Mouse (Mus musculus): ENCODE data around the gene Abca1. TPM values are rescaled to one million over a fixed set of nuclear protein-coding genes. Genes with fewer than 3 reads are reported as not detected.

Abca1 gene
- polyA plus RNA-seq, 2 experiments: 9.0 to 12.3 TPM

- H3K36me3 ChIP-seq (ENCODE audit: control insufficient read depth, insufficient read depth, low read length): peaks cover 56% of the 10 kb centered on the region
- no peak overlapping the region for H3K4me2 ChIP-seq (replicated peaks; ENCODE audit: low read depth, low read length, severe bottlenecking)
- no peak overlapping the region for H3K27ac ChIP-seq (replicated peaks; ENCODE audit: low read depth, low read length)
- no peaks in the 10 kb centered on the region for H3K27me3 ChIP-seq (ENCODE audit: control insufficient read depth, insufficient read depth, low read length)
- DNase-seq (ENCODE audit: low spot score): no peak
- no peaks in the 10 kb centered on the region for H3K9me3 ChIP-seq (ENCODE audit: control insufficient read depth, low read length)
- no peak overlapping the region for H3K9ac ChIP-seq (ENCODE audit: low read depth, low read length, severe bottlenecking)
- 54% methylated on average over 6 of the region's 6 CpGs for WGBS
- no peak for TF ChIP-seq POLR2A (IDR thresholded peaks at IDR 0.05; ENCODE audit: borderline replicate concordance, extremely low read depth, insufficient read depth, insufficient read length)
- ATAC-seq (ENCODE audit: low FRiP score, low read depth): no peak
- H3K4me1 ChIP-seq (ENCODE audit: control insufficient read depth, insufficient read depth, low read length): no peaks in the 10 kb centered on the region
- H3K4me3 ChIP-seq (replicated peaks; ENCODE audit: low read length): no peak overlapping the region
These were observed 28.8 kb downstream of the Abca1 start for GRCm38 (mm10) chr4:53130622-53131517.

- no peak overlapping the region for H3K4me3 ChIP-seq (replicated peaks; ENCODE audit: low read length)
- no peak overlapping the region for H3K9ac ChIP-seq (ENCODE audit: low read depth, low read length, severe bottlenecking)
- H3K27me3 ChIP-seq (ENCODE audit: control insufficient read depth, insufficient read depth, low read length): no peaks in the 10 kb centered on the region
- H3K36me3 ChIP-seq (ENCODE audit: control insufficient read depth, insufficient read depth, low read length): peaks cover 56% of the 10 kb centered on the region
- 82% methylated on average over 11 of the region's 11 CpGs for WGBS
- H3K4me2 ChIP-seq (replicated peaks; ENCODE audit: low read depth, low read length, severe bottlenecking): no peak overlapping the region
- no peak for TF ChIP-seq POLR2A (IDR thresholded peaks at IDR 0.05; ENCODE audit: borderline replicate concordance, extremely low read depth, insufficient read depth, insufficient read length)
- no peak overlapping the region for H3K27ac ChIP-seq (replicated peaks; ENCODE audit: low read depth, low read length)
- ATAC-seq (ENCODE audit: low FRiP score, low read depth) (no peak), DNase-seq (ENCODE audit: low spot score) (no peak)
- no peaks in the 10 kb centered on the region for H3K9me3 ChIP-seq (ENCODE audit: control insufficient read depth, low read length)
- H3K4me1 ChIP-seq (ENCODE audit: control insufficient read depth, insufficient read depth, low read length): no peaks in the 10 kb centered on the region
These were observed 29.9 kb downstream of the Abca1 start for GRCm38 (mm10) chr4:53129716-53130301.

- peaks cover 54% of the 10 kb centered on the region for H3K36me3 ChIP-seq (ENCODE audit: control insufficient read depth, insufficient read depth, low read length)
- H3K9me3 ChIP-seq (ENCODE audit: control insufficient read depth, low read length): no peaks in the 10 kb centered on the region
- no peak overlapping the region for H3K9ac ChIP-seq (ENCODE audit: low read depth, low read length, severe bottlenecking)
- no peak for TF ChIP-seq POLR2A (IDR thresholded peaks at IDR 0.05; ENCODE audit: borderline replicate concordance, extremely low read depth, insufficient read depth, insufficient read length)
- no peak overlapping the region for H3K4me2 ChIP-seq (replicated peaks; ENCODE audit: low read depth, low read length, severe bottlenecking)
- no peak overlapping the region for H3K27ac ChIP-seq (replicated peaks; ENCODE audit: low read depth, low read length)
- no peaks in the 10 kb centered on the region for H3K27me3 ChIP-seq (ENCODE audit: control insufficient read depth, insufficient read depth, low read length)
- ATAC-seq (ENCODE audit: low FRiP score, low read depth) (no peak), DNase-seq (ENCODE audit: low spot score) (no peak)
- 95% methylated on average over 5 of the region's 5 CpGs for WGBS
- no peak overlapping the region for H3K4me3 ChIP-seq (replicated peaks; ENCODE audit: low read length)
- no peaks in the 10 kb centered on the region for H3K4me1 ChIP-seq (ENCODE audit: control insufficient read depth, insufficient read depth, low read length)
These were observed 32.4 kb downstream of the Abca1 start for GRCm38 (mm10) chr4:53127266-53127665.

- no peak overlapping the region for H3K4me3 ChIP-seq (replicated peaks; ENCODE audit: low read length)
- H3K27ac ChIP-seq (replicated peaks; ENCODE audit: low read depth, low read length): no peak overlapping the region
- no peaks in the 10 kb centered on the region for H3K27me3 ChIP-seq (ENCODE audit: control insufficient read depth, insufficient read depth, low read length)
- DNase-seq (ENCODE audit: low spot score) (no peak), ATAC-seq (ENCODE audit: low FRiP score, low read depth) (no peak)
- TF ChIP-seq POLR2A (IDR thresholded peaks at IDR 0.05; ENCODE audit: borderline replicate concordance, extremely low read depth, insufficient read depth, insufficient read length): no peak
- H3K4me2 ChIP-seq (replicated peaks; ENCODE audit: low read depth, low read length, severe bottlenecking): no peak overlapping the region
- no peaks in the 10 kb centered on the region for H3K9me3 ChIP-seq (ENCODE audit: control insufficient read depth, low read length)
- no peaks in the 10 kb centered on the region for H3K4me1 ChIP-seq (ENCODE audit: control insufficient read depth, insufficient read depth, low read length)
- 94% methylated on average over 7 of the region's 7 CpGs for WGBS
- H3K9ac ChIP-seq (ENCODE audit: low read depth, low read length, severe bottlenecking): no peak overlapping the region
- H3K36me3 ChIP-seq (ENCODE audit: control insufficient read depth, insufficient read depth, low read length): peaks cover 49% of the 10 kb centered on the region
These were observed 32.9 kb downstream of the Abca1 start for GRCm38 (mm10) chr4:53126794-53127193.

- no peaks in the 10 kb centered on the region for H3K9me3 ChIP-seq (ENCODE audit: control insufficient read depth, low read length)
- no peak overlapping the region for H3K9ac ChIP-seq (ENCODE audit: low read depth, low read length, severe bottlenecking)
- WGBS: 88% methylated on average over 10 of the region's 10 CpGs
- no peak overlapping the region for H3K27ac ChIP-seq (replicated peaks; ENCODE audit: low read depth, low read length)
- H3K4me3 ChIP-seq (replicated peaks; ENCODE audit: low read length): no peak overlapping the region
- no peaks in the 10 kb centered on the region for H3K4me1 ChIP-seq (ENCODE audit: control insufficient read depth, insufficient read depth, low read length)
- DNase-seq (ENCODE audit: low spot score): no peak
- no peak for TF ChIP-seq POLR2A (IDR thresholded peaks at IDR 0.05; ENCODE audit: borderline replicate concordance, extremely low read depth, insufficient read depth, insufficient read length)
- no peak overlapping the region for H3K4me2 ChIP-seq (replicated peaks; ENCODE audit: low read depth, low read length, severe bottlenecking)
- H3K36me3 ChIP-seq (ENCODE audit: control insufficient read depth, insufficient read depth, low read length): peaks cover 41% of the 10 kb centered on the region
- no peaks in the 10 kb centered on the region for H3K27me3 ChIP-seq (ENCODE audit: control insufficient read depth, insufficient read depth, low read length)
- ATAC-seq (ENCODE audit: low FRiP score, low read depth): no peak
These were observed 34.7 kb downstream of the Abca1 start for GRCm38 (mm10) chr4:53124837-53125490.
